Mouse (Mus musculus): ENCODE results near the gene Sumo3. TPM values are rescaled to one million over a fixed set of nuclear protein-coding genes. Genes with fewer than 3 reads are reported as not detected.

The Sumo3 gene
- total RNA-seq, 2 experiments from 2014 or later: 144 to 147 TPM

GRCm38 (mm10) chr10:77588036-77588435 lies 17.9 kb upstream of the Sumo3 start:
- no peak for DNase-seq (ENCODE audit: low spot score in 2 of 2)

GRCm38 (mm10) chr10:77589117-77589516 lies 16.8 kb upstream of the Sumo3 start:
- no peak for DNase-seq (ENCODE audit: low spot score in 2 of 2)

- DNase-seq (ENCODE audit: low spot score in 2 of 2): no peak
These were observed 16.1 kb upstream of the Sumo3 start for GRCm38 (mm10) chr10:77589749-77590148.

- peak in 1 of 2 experiments; percentile 44 for DNase-seq (ENCODE audit: low spot score in 2 of 2)
These were observed 15.1 kb upstream of the Sumo3 start for GRCm38 (mm10) chr10:77590812-77591211.

- peak; percentile 46 to 69 for DNase-seq (ENCODE audit: low spot score in 2 of 2)
These were observed 14.4 kb upstream of the Sumo3 start for GRCm38 (mm10) chr10:77591546-77591945.

- no peak for DNase-seq (ENCODE audit: low spot score in 2 of 2)
These were observed 9.8 kb upstream of the Sumo3 start for GRCm38 (mm10) chr10:77596060-77596459.

- DNase-seq (ENCODE audit: low spot score in 2 of 2): no peak
These were observed 2.9 kb upstream of the Sumo3 start for GRCm38 (mm10) chr10:77603021-77603420.

GRCm38 (mm10) chr10:77604111-77604510 lies 1.8 kb upstream of the Sumo3 start:
- DNase-seq (ENCODE audit: low spot score in 2 of 2): no peak

GRCm38 (mm10) chr10:77604958-77605357 lies 939 bp upstream of the Sumo3 start:
- no peak for DNase-seq (ENCODE audit: low spot score in 2 of 2)

- DNase-seq (ENCODE audit: low spot score in 2 of 2): no peak
These were observed 529 bp upstream of the Sumo3 start for GRCm38 (mm10) chr10:77605368-77605767.

GRCm38 (mm10) chr10:77606855-77607254 lies 958 bp downstream of the Sumo3 start:
- DNase-seq (ENCODE audit: low spot score in 2 of 2): no peak

- DNase-seq (ENCODE audit: low spot score in 2 of 2): no peak
These were observed 1.5 kb downstream of the Sumo3 start for GRCm38 (mm10) chr10:77607441-77607840.

- peak in 1 of 2 experiments; percentile 69 for DNase-seq (ENCODE audit: low spot score in 2 of 2)
These were observed 2.7 kb downstream of the Sumo3 start for GRCm38 (mm10) chr10:77608589-77608988.

GRCm38 (mm10) chr10:77610221-77610961 lies 4.5 kb downstream of the Sumo3 start:
- DNase-seq (ENCODE audit: low spot score in 2 of 2): no peak

GRCm38 (mm10) chr10:77613409-77613808 lies 7.5 kb downstream of the Sumo3 start:
- no peak for DNase-seq (ENCODE audit: low spot score in 2 of 2)

GRCm38 (mm10) chr10:77615647-77616046 lies 9.8 kb downstream of the Sumo3 start:
- DNase-seq (ENCODE audit: low spot score in 2 of 2): no peak

- no peak for DNase-seq (ENCODE audit: low spot score in 2 of 2)
These were observed 10.3 kb downstream of the Sumo3 start for GRCm38 (mm10) chr10:77616166-77616565.

- DNase-seq (ENCODE audit: low spot score in 2 of 2): no peak
These were observed 11.0 kb downstream of the Sumo3 start for GRCm38 (mm10) chr10:77616926-77617325.

GRCm38 (mm10) chr10:77621546-77621945 lies 15.6 kb downstream of the Sumo3 start:
- DNase-seq (ENCODE audit: low spot score in 2 of 2): no peak

- DNase-seq (ENCODE audit: low spot score in 2 of 2): peak; percentile 88 to 93
These were observed 16.4 kb downstream of the Sumo3 start, which contains the start of gene Ube2g2 for GRCm38 (mm10) chr10:77622055-77622988. Gene Ube2g2 (plus strand): TSS chr10:77622275.

GRCm38 (mm10) chr10:77623069-77623492 lies 17.2 kb downstream of the Sumo3 start:
- DNase-seq (ENCODE audit: low spot score in 2 of 2): peak; percentile 52 to 68

Data from layer of hippocampus, adult 18-20 months (tissue).